Mouse (Mus musculus): ENCODE data around the gene Exd1. TPM values are rescaled to one million over a fixed set of nuclear protein-coding genes. Genes with fewer than 3 reads are reported as not detected.

Gene Exd1
- total RNA-seq (2021) = under 1 TPM; 0.07 to 0.37 TPM

DNA sequence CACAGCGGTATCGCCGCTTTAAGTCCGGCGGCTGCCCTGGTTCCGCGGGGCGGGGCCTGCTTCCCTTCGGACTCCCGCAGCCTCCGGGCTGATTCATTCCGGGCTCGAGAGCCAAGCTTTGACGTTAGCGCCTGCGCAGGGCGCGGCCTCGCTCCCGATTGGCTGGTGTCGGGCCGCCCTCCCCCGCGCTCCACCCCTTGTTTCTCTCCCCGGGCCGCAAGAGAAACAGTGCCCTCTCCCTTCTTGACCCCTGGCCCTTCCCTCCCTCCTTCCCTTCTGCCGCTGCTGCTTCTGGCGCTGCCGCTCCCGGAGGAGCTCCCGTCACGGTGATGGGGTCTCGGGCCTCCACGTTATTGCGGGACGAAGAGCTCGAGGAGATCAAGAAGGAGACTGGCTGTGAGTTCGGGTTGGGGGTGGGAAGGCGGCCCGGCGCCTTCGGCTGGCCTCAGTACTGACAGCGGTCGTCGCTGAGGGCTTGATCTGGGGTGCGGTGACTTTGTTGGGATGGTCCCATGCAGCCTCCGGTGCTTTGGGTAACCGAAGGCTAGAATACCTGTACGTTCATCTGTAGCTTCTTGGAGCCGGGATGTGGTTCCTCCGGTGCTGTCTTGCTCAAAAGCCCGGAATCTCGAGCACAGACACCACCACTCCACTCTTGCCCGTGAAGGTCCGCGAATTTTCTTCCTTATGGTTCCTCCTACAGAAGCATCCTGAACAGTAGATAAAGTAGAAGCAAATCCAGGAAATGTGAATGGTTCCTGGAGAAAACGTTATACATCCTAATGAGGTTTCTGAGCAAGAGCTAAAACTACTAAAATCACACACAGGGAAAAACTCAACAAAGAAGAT is at the start of gene Exd1, which contains the start of gene Chp1:
Gene Exd1 (minus strand): TSS at position 106 of the 849 bp plus-strand sequence.
Gene Chp1 (plus strand): TSS at position 176 of the 849 bp plus-strand sequence.
- intact Hi-C loops (cut with DNase I) = loop anchor here (1.0 to 5.0 kb wide), 3 partner anchors 47 to 127 kb away; partner anchors contain the start of gene Ndufaf1
- peak; percentile 99 for DNase-seq

DNA sequence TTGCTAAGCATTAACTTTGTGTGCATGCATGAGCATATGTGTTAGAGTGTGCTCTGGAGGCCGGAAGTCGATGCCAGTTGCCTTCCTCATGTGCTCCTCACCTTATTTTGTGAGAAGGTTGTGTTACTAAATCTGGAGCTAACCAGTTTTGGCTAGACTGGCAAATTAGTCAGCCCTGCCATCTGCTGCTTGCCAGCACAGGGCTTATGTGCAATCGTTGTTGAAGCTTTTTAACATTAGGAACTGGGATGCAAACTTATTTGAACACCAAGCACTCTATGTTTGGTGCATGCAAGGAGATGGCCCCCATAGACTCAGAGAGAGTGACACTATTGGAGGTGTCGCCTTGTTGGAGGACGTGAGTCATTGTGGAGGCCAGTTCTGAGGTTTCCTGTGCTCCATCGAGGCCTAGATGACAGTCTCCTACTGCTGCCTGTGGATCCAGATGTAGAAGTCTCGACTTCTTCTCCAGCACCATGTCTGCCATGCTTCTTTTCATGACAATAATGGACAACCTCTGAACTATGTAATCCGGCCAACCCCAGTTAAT is 49.4 kb upstream of the Exd1 start:
- no peak for DNase-seq
- intact Hi-C loops (cut with DNase I) = loop anchor here (5.0 kb wide), 1 partner anchor 120 kb away; the partner anchor contains the start of gene Ino80

DNA sequence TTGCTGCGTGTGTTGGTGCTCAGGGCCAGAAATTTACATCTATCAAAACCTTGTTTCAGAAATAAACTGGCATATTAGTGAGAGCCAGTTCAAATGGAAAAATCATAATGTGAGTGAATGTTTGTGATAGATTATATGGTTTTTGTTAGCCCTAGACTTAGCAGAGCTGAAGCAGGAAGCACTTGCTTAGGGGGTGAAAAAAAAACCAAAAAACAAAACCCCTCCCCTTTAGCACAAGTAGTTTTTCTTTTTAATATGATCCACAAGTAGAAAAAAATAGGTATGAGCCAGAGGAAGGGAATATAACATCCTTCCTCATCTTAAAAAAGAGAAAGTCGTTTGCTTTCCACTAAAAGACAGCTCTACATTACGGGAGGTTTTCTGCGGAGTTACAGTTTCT is 47.9 kb upstream of the Exd1 start:
- intact Hi-C loops (cut with DNase I) = loop anchor here (2.0 to 5.0 kb wide), 3 partner anchors 23 to 118 kb away; partner anchors contain the start of genes Chp1, Exd1, Ino80 and Nusap1
- no peak for DNase-seq

DNA sequence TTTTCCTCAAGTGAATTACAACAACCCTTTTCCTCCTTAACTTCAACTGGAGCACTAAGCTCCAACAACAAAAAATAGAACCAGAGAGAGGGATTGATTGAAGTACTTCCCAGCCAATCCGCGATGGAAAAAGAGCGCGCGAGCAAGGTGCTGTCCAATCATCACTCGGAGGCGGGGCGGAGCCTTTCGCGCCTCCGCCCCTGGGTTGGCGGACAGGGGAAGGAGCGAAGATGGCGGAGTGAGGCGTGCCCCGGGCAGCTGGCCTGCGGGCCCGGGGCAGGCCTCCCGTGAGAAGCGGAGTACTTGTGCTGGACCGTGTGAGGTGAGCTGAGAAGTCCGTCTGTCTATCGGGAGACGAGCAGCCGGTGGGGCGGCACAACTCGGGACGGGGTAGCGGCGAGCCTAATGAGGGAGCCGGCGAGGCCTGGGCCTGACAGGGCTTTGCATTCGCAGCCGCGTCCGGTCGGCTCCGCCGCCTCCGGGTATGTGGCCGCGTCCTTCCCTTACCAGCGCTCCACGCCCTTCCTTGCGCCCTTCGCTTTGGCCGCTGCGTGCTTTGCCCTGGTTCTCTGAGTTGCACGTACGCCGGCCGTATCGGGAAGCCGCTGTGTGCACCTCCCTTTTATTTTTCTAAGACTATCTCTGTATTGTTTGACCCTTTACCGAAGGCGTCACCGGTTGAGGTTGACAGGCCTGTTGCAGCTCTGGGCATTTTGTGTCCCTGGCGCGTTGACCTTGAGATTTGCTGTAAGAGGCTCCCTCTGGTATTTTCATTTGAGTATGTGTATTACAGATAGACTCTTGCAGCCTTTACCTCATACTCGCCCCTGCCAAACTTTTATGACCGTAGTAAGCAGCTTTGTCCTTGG is 46.9 kb upstream of the Exd1 start:
- peak; percentile 99 for DNase-seq

DNA sequence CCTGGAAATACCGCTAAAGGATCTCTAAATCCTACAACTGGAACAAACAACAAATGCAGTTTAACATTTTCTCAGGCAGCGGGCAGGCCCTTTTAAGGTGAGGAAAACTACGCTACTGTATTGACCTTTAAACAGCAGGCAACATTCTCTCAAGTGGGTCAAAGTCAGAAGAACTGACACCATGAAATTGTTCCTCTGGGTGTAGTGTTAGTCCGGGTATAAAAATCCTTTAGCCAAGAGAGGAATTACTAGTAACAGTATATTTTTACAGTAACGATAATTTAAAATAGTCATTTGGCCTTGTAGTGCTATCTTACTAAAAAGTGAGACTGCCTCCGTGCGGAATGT is 46.3 kb upstream of the Exd1 start:
- intact Hi-C loops (cut with DNase I) = loop anchor here (2.0 kb wide), 2 partner anchors 25 to 47 kb away; partner anchors contain the start of genes Chp1, Exd1, Nusap1 and Oip5
- no peak for DNase-seq

More for the DNA sequence above, 46.9 kb upstream of the Exd1 start:
- intact Hi-C loops (cut with DNase I) = loop anchor here (2.0 kb wide), 2 partner anchors 24 to 48 kb away; partner anchors contain the start of genes Chp1, Exd1, Nusap1 and Oip5

DNA sequence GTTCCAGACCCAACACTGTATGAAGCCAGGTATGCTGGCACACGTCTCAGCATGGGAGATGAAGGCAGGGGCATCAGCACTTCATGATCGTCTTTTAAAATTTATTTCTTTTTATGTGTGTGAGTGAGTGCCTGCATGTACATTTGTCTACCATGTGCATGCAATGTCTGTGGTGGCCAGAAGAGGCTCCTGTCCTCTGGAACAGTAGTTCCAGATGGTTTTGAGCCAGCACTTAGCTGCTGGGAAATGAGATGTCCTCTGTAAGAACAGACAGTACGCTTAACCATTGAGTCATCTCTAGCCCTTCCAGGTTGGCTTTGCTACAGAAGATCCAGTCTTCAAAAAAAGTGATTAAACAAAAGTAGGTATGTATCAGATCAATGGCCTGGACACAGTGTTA is 43.8 kb upstream of the Exd1 start:
- no peak for DNase-seq
- intact Hi-C loops (cut with DNase I) = no loop called here

DNA sequence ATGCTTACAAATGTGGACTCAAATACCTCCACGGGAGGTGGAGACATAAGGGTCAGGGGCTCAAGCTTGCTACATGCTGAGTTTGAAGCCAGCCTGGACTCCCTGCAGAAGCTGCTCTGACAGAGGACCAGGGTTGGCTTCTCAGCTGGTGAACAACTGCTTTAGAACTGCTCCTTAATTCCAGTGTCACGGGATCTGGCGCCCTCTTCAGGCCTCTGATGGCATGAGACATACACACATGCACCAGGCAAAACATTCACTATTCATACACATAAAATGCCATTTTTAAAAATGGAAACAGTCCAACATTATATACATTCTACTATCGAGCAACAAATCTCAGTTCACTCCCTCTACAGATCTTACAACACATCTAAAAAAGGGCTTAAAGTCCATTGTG is 40.0 kb upstream of the Exd1 start:
- intact Hi-C loops (cut with DNase I) = loop anchor here (2.0 kb wide), 1 partner anchor 45 kb away; no protein-coding TSS in a partner anchor
- DNase-seq = peak; percentile 41 to 70

DNA sequence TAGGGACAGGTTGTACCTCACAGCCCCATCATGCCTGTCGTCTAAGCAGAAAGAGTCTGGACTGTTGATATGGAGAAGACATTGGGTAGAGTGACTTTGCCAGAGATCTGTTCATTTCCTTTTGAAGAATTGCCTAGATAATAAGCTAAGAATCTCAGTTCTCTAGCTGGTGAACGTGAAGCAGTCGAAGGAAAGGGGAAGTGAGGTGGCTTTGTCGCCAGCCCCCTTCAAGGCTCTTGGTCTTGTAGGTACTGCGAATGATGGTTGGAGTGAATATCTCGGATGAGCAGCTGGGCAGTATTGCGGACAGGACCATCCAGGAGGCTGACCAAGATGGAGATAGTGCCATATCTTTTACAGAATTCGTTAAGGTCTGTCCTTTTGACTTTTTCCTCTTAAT is 36.9 kb upstream of the Exd1 start:
- intact Hi-C loops (cut with DNase I) = no loop called here
- DNase-seq = no peak

DNA sequence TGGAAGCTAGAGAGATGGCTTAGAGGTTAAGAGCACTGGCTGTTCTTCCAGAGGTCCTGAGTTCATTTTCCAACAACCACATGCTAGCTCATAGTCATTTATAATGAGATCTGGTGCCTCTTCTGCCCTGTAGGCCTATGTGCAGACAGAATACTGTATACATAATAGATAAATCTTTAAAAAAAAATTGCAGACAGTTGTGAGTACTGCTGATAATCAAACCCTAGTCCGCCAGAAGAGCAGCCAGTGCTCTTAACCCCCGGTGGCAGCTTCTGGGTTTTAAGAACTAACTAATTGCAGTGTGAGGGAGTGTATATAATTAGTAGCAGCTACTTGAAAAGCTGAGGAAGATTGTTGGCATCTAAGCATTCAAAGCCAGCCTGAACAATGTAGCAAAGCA is 36.0 kb upstream of the Exd1 start:
- intact Hi-C loops (cut with DNase I) = no loop called here
- DNase-seq = no peak

DNA sequence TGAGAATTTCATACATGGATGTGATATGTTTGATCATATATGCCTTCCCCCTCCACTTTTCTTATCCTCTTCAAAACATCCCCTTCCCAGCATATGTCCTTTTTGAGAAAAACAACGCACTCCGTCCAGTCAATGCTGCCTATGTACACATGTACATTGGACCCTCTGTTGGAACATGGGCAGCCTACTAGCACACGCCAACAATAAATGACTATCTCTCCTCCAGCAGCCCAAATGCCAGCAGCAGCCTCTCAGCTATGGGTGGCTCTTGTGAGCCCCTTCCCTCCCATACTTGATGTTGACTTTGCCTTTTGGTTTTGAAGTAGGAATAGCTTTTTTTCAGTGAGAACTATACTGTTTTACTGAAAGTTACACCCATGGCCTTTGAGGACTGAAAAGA is 34.1 kb upstream of the Exd1 start:
- intact Hi-C loops (cut with DNase I) = no loop called here
- no peak for DNase-seq

DNA sequence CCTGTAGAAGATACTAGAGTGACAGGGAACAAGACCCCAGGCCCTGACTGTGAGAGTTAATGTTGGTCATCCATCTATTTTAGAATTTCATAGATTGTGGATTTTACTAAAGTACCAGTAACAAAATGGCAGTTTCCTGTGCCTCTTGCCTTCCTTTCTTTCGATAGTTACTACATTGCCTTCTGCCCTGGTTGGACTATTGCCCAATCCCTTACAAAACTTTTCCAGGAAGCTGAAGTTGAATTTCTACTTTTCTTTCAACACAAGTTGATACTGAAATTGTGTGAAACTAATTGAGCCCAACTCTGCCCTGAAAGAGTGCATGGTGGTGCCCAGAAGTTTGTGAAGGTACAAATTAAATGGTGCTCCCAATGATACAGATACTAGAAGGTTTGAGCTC is 25.0 kb upstream of the Exd1 start:
- intact Hi-C loops (cut with DNase I) = no loop called here
- DNase-seq = no peak

DNA sequence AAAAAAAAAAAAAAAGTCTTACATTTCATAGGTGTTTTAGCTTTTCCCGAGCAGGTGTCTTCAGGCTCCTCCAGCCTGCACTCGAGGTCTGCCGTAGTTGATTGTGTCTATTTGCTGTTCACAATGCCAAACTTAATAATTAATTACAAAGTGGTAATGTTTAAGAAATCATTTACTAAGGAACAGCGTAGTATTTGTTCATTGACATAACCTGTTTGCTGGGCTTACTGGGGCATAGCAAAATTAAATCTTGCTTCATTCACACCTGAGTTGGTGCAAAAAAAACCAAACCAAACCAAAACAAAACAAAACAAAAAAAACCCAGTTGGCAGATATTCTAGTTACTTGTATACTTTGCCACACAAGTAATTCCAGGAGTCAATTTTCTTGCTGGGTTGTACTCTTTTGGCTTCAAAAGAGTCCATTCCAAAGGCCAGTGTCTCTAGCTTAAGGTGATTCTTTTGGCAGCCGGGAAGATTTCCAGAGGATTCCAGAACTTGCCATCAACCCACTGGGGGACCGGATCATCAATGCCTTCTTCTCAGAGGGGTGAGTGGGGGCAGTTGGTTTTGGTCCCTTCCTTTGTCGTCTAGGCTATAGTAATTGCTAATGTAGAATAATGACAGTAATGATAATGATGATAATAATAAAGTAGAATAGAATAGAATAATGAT is 18.9 kb upstream of the Exd1 start:
- DNase-seq = no peak
- intact Hi-C loops (cut with DNase I) = no loop called here

DNA sequence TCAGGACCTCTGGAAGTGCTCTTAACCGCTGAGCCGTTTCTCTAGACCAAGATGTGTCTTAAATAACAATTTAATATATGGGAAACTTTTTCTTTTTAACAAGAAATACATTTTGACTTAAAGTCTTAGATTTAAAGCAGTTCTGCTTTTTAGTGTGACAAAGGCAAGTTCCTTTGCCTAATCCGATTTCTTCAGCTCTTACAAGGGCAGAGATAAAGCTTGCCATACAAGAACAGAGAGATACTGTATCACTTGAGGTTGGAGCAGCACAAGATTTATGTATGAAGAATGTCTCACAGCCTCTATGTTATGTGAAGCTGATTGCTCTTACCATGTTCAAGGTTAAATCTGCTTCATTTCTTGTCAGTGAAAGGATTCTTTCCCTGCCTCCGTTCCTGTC is 17.9 kb upstream of the Exd1 start:
- intact Hi-C loops (cut with DNase I) = no loop called here
- no peak for DNase-seq

DNA sequence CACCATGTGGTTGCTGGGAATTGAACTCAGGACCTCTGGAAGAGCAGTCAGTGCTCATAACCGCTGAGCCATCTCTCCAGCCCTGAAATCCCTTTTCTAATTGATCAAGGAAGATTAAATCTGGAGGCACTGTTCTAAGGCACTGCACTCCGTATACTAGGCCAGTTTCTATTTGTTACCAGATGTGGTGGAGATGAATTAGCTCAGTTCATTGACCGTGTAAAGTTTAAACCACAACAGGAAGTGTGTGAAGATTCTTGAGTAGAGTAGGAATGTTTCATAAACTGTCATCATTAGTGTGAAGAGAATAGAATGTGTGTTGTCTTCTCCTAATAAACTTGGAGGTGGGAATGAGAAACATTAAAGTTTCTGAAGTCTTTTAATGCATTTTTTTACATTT is 14.4 kb upstream of the Exd1 start:
- no peak for DNase-seq
- intact Hi-C loops (cut with DNase I) = no loop called here

DNA sequence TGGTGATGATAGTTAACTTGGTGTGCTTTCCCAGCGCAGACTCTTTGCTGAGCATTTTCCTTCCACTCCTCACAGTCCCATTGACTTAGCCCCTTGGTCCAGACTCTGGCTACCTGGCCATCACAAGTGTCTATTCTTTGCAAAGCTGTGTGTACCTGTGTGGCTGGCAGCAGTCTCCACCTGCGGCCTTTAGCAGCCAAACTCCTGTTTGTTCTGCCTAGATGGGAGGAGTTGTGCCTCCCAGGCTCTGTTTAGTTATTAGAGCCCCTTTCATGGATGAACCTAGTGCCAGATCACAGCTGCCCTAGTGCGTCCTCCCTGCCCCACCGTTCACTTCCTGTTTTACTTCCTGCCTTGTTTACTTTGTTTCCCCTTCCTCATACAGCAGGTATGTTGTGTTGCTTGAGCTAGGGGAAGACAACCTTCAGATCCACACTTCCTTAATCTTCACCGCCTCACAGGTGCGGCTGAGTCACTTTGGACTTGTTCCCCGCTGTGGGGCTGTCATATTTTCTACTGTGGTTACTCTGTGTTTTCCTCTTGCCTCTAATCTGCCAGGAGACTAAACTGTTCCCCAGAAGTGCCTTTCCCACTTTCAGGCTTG is 11.4 kb upstream of the Exd1 start:
- intact Hi-C loops (cut with DNase I) = no loop called here
- DNase-seq = no peak

DNA sequence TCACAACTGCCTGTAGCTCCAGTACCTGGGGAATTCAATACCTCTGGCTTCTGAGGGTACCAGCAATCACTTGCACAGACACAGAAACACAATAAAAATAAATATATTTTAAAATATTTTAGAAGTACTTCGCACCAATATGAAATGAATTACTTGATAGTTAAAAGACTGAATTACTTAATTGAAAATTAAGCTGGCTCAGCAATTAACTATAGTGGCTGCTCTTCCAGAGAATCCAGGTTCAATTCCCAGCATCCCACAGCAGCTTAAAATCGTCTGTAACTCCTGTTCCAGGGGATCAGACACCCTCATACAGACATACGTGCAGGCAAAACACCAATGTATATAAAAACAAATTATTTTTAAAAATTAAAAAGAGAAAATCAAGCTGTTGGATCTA is 10.6 kb upstream of the Exd1 start:
- no peak for DNase-seq
- intact Hi-C loops (cut with DNase I) = no loop called here

DNA sequence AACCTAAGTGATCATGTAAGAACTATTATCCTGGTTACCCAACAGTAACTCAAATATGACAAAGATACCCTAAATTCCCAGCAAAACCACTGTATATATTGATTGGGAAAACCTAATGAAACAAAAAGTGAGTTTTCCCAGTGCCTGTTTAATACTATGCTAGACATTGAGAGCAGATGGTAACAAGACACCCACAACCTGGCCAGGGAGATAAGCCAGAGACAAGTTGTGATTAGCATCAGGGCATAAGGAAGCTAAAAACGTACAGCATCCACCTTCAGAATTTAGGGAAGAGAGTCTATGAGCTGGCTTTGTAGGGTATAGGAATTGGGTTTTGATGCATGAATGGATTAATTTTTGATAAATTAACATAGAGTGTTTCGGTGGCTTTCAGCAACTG is 2.3 kb upstream of the Exd1 start:
- intact Hi-C loops (cut with DNase I) = loop anchor here (5.0 kb wide), 1 partner anchor 113 kb away; the partner anchor contains the start of gene Ndufaf1
- DNase-seq = no peak

DNA sequence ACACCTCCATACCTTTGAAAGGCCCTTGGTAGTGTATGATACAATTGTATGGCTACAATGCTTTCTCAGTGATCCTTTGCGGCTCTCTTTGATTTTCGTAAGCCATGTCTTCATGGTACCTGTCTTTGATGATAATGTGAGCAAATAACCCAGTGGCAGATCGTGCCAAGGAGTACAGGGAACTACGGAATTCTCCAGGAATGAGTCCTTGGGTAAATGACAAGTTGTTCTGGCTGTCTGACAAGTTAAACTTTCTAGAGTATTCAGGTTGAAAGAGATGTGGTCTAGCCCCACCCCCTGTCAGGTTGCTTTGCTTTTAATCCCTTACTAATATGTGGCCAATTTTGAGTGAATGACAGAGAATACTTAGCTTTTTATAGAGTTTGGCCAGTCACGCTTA is 1.3 kb upstream of the Exd1 start:
- DNase-seq = no peak
- intact Hi-C loops (cut with DNase I) = loop anchor here (5.0 kb wide), 1 partner anchor 114 kb away; the partner anchor contains the start of gene Ndufaf1

DNA sequence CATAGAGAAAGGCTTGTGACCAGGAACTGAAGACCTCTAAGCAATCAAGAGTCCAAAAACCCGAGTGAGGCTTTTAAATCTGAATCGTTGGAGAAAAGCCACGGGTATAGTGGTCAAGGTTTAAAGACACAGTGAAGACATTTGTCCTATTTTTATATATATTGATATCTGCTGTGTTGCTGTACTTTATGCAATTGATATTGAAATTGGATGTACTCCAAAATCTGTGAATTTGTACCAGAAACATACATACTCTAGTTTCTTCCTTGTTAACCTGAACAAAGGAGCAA is 889 bp upstream of the Exd1 start:
- intact Hi-C loops (cut with DNase I) = loop anchor here (5.0 kb wide), 1 partner anchor 114 kb away; the partner anchor contains the start of gene Ndufaf1
- peak in 1 of 2 experiments; percentile 18 for DNase-seq

All from heart, postnatal 10 days (tissue).